Mouse (Mus musculus) MEL (cell line): ENCODE data around the gene Tmem107. TPM values are rescaled to one million over a fixed set of nuclear protein-coding genes. Genes with fewer than 3 reads are reported as not detected.

Experiments
- DNase-seq: peaks from one replicate; pipeline ENCODE4 v3.0.0; 2011; ENCODE audit warnings: low read depth, low spot score
- H3K27ac ChIP-seq: 2 replicates; pipeline ENCODE4 v1.5.1; 2012; ENCODE audit warnings: low read depth, mild to moderate bottlenecking, control low read depth, low read length, moderate library complexity; ENCODE audit not compliant: control insufficient read depth
- H3K27me3 ChIP-seq, 2 experiments: fragments of 150-350 bp in 1 of 2; sonication (generic) in 1 of 2; 2 replicates each; pipeline ENCODE4 v1.6.1; 2012; ENCODE audit warnings: low read length in 2 of 2, mild to moderate bottlenecking in 2 of 2, improper control_type of control experiment in 1 of 2, moderate library complexity in 1 of 2; ENCODE audit not compliant: insufficient read depth in 2 of 2, control insufficient read depth in 1 of 2
- H3K36me3 ChIP-seq, 2 experiments: 2 replicates each; pipeline ENCODE4 v1.6.1; 2012 to 2014; ENCODE audit warnings: low read length in 2 of 2, improper control_type of control experiment in 1 of 2, inconsistent platforms in 1 of 2, mild to moderate bottlenecking in 1 of 2; ENCODE audit not compliant: insufficient read depth in 2 of 2, control insufficient read depth in 1 of 2
- H3K4me1 ChIP-seq, 2 experiments: fragments of 150-350 bp in 1 of 2; sonication (generic) in 1 of 2; 2 replicates each; pipeline ENCODE4 v1.6.1; 2012; ENCODE audit warnings: low read length in 2 of 2, improper control_type of control experiment in 1 of 2, mild to moderate bottlenecking in 1 of 2; ENCODE audit not compliant: insufficient read depth in 2 of 2, control insufficient read depth in 1 of 2
- H3K4me3 ChIP-seq, 2 experiments: fragments of 150-350 bp in 1 of 2; sonication (generic) in 1 of 2; 2 replicates each; pipeline ENCODE4 v1.5.1; 2012; ENCODE audit warnings: low read depth in 2 of 2, low read length in 2 of 2, mild to moderate bottlenecking in 2 of 2, moderate library complexity in 2 of 2, control low read depth in 1 of 2, improper control_type of control experiment in 1 of 2; ENCODE audit not compliant: control insufficient read depth in 1 of 2, insufficient read depth in 1 of 2
- H3K79me2 ChIP-seq: 2 replicates; pipeline ENCODE4 v1.6.1; 2012; ENCODE audit warnings: mild to moderate bottlenecking, low read length, moderate library complexity; ENCODE audit not compliant: control insufficient read depth, poor library complexity, insufficient read depth
- H3K9ac ChIP-seq: 2 replicates; pipeline ENCODE4 v1.6.1; 2012; ENCODE audit warnings: low read depth, mild to moderate bottlenecking, control low read depth, low read length, moderate library complexity; ENCODE audit not compliant: control insufficient read depth, poor library complexity, severe bottlenecking
- H3K9me3 ChIP-seq: fragments of 150-350 bp; sonication (generic); replicated peaks from 2 replicates; pipeline ENCODE4 v1.6.1; 2012; ENCODE audit warnings: mild to moderate bottlenecking, low read length, improper control_type of control experiment, moderate library complexity; ENCODE audit not compliant: insufficient read depth
- ETS1 ChIP-seq: IDR thresholded peaks from 2 replicates; pipeline ENCODE4 v1.6.1; 2012; ENCODE audit warnings: low read depth, mild to moderate bottlenecking, inconsistent platforms, low read length, improper control_type of control experiment, moderate library complexity
- GATA1 ChIP-seq: IDR thresholded peaks from 2 replicates; pipeline ENCODE4 v1.6.1; 2011; ENCODE audit warnings: low read depth, low read length, improper control_type of control experiment
- KAT2A ChIP-seq: conservative IDR thresholded peaks from 2 replicates; pipeline ENCODE4 v1.6.1; 2012; ENCODE audit warnings: low read depth, low read length, improper control_type of control experiment, inconsistent platforms
- MAFK ChIP-seq: IDR thresholded peaks from 2 replicates; pipeline ENCODE4 v1.6.1; 2011; ENCODE audit warnings: low read depth, mild to moderate bottlenecking, low read length, improper control_type of control experiment, borderline replicate concordance
- MAZ ChIP-seq: IDR thresholded peaks from 2 replicates; pipeline ENCODE4 v1.6.1; 2012; ENCODE audit warnings: low read depth, mild to moderate bottlenecking, inconsistent platforms, low read length, improper control_type of control experiment
- MXI1 ChIP-seq: IDR thresholded peaks from 2 replicates; pipeline ENCODE4 v1.6.1; 2011; ENCODE audit warnings: mild to moderate bottlenecking, low read depth, low read length, improper control_type of control experiment
- MYB ChIP-seq: IDR thresholded peaks from 2 replicates; pipeline ENCODE4 v1.6.1; 2011; ENCODE audit warnings: mild to moderate bottlenecking, low read depth, low read length, improper control_type of control experiment
- MYC ChIP-seq: IDR thresholded peaks from 2 replicates; pipeline ENCODE4 v1.6.1; 2011; ENCODE audit warnings: low read depth, mild to moderate bottlenecking, low read length, improper control_type of control experiment, moderate library complexity
- NRF1 ChIP-seq: IDR thresholded peaks from 2 replicates; pipeline ENCODE4 v1.6.1; 2014; ENCODE audit warnings: low read depth, mild to moderate bottlenecking, inconsistent platforms, low read length, improper control_type of control experiment, moderate library complexity; ENCODE audit not compliant: poor library complexity, insufficient read depth, severe bottlenecking
- RAD21 ChIP-seq: IDR thresholded peaks from 2 replicates; pipeline ENCODE4 v1.6.1; 2011; ENCODE audit warnings: mild to moderate bottlenecking, low read depth, low read length, improper control_type of control experiment
- RCOR1 ChIP-seq: IDR thresholded peaks from 2 replicates; pipeline ENCODE4 v1.6.1; 2012; ENCODE audit warnings: low read depth, mild to moderate bottlenecking, inconsistent platforms, low read length, improper control_type of control experiment
- SIN3A ChIP-seq: IDR thresholded peaks from 2 replicates; pipeline ENCODE4 v1.6.1; 2012; ENCODE audit warnings: low read length, improper control_type of control experiment, inconsistent platforms
- TBP ChIP-seq: IDR thresholded peaks from 2 replicates; pipeline ENCODE4 v1.8.0; 2011; ENCODE audit warnings: low read depth, low read length, improper control_type of control experiment
- TCF12 ChIP-seq: IDR thresholded peaks from 2 replicates; pipeline ENCODE4 v1.6.1; 2014; ENCODE audit warnings: low read depth, mild to moderate bottlenecking, inconsistent platforms, low read length, improper control_type of control experiment, moderate library complexity
- UBTF ChIP-seq: IDR thresholded peaks from 2 replicates; pipeline ENCODE4 v1.6.1; 2012; ENCODE audit warnings: low read depth, mild to moderate bottlenecking, inconsistent platforms, low read length, improper control_type of control experiment, moderate library complexity, borderline replicate concordance; ENCODE audit not compliant: insufficient read depth
- USF2 ChIP-seq, 2 experiments: IDR thresholded peaks; 2 replicates each; pipeline ENCODE4 v1.6.1; 2011 to 2012; ENCODE audit warnings: improper control_type of control experiment in 2 of 2, low read length in 2 of 2, borderline replicate concordance in 1 of 2, inconsistent platforms in 1 of 2, low read depth in 1 of 2, mild to moderate bottlenecking in 1 of 2; ENCODE audit not compliant: insufficient read depth in 1 of 2
- ZC3H11A ChIP-seq: IDR thresholded peaks from 2 replicates; pipeline ENCODE4 v1.6.1; 2012; ENCODE audit warnings: low read depth, mild to moderate bottlenecking, inconsistent platforms, low read length, improper control_type of control experiment
- polyA plus RNA-seq, 2 experiments: library from polyadenylated mRNA; stranded (reverse) in 1 of 2; unstranded in 1 of 2; fragments of >175 nt in 1 of 2; fragments of >200 nt in 1 of 2; gene quantifications; 2 replicates each; pipeline versions ENCODE4 v1.2.1 to v1.2.4; 2012; ENCODE audit warnings: low replicate concordance in 2 of 2, low read depth in 1 of 2; ENCODE audit not compliant: insufficient read length in 2 of 2, insufficient read depth in 1 of 2, missing spikeins in 1 of 2
- total RNA-seq: library from RNA; depleted of rRNA; stranded (reverse); fragments of 300-350 nt; gene quantifications from 2 replicates; pipeline ENCODE4 v1.2.3, GENCODE M21; 2012

Gene Tmem107
- total and polyA plus RNA-seq, 3 experiments: 47.0 to 79.5 TPM; not detected in 1

- no peak for TF ChIP-seq MXI1
- TF ChIP-seq USF2 (IDR thresholded peaks at IDR 0.05; ENCODE audit: borderline replicate concordance in 1 of 2, insufficient read depth in 1 of 2, low read depth in 1 of 2, low read length in 2 of 2): no peak
- TF ChIP-seq MAZ: no peak
- TF ChIP-seq GATA1: no peak
- no peak for TF ChIP-seq NRF1
- TF ChIP-seq KAT2A: no peak
- no peak for TF ChIP-seq RCOR1
- no peak for TF ChIP-seq TCF12
- no peak for TF ChIP-seq ETS1
- TF ChIP-seq RAD21: no peak
- no peak for TF ChIP-seq SIN3A
- no peak for TF ChIP-seq MAFK
- no peak for TF ChIP-seq ZC3H11A
- TF ChIP-seq MYC: no peak
- peaks cover 0 to 2% of the 10 kb centered on the region in 2 experiments; a peak in 1 of 4 replicates for H3K4me1 ChIP-seq
Observed at GRCm38 (mm10) chr11:69051771-69052170, 18.8 kb upstream of the Tmem107 start.

DNA sequence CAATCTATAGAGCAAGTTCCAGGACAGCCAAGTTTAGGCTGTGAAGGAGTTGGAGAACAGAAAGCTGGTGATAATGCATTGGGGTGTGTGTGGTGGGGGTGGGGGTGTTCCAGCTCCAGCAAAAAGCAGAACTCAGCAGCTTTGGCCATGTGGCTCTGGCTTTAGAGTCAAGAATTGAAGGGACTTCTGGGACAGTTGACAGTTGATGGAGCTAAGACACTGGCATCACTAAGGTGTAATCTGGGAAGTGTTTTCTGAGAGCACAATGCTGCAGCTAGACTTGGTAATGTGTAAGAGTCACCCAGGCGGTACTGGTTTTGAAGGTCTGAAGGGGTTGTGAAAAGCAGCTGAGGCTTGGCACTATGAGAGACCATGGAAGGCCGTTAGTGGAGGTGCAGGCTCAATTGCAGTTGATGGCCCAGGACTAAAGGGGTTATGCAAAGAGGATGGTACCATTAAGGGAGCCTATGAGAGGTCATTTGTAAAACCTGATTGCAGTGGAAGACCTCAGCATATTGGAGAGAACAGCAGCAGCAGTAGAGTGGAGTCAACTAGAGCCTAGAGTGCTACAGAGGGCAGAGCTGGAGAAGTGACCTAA lies 17.7 kb upstream of the Tmem107 start:
- TF ChIP-seq UBTF (no peak), SIN3A (no peak), TBP (no peak), RCOR1 (no peak), MYC (no peak), NRF1 (no peak), ZC3H11A (no peak), MYB (no peak), TCF12 (no peak)
- TF ChIP-seq, all 39 proteins: peak for 0
- Histone ChIP-seq H3K79me2 (peaks cover 14% of the 10 kb centered on the region), H3K27ac (no peak overlapping the region), H3K27me3 (no peaks in the 10 kb centered on the region), H3K9ac (no peak overlapping the region), H3K9me3 (no peaks in the 10 kb centered on the region), H3K36me3 (peaks cover 3 to 19% of the 10 kb centered on the region in 2 experiments; a peak in 3 of 4 replicates), H3K4me3 (no peak overlapping the region), H3K4me1 (no peaks in the 10 kb centered on the region)
- DNase-seq: no peak

More at GRCm38 (mm10) chr11:69051771-69052170, 18.8 kb upstream of the Tmem107 start:
- H3K36me3 ChIP-seq: peaks cover 4 to 19% of the 10 kb centered on the region in 2 experiments; a peak in 3 of 4 replicates
- H3K27me3 ChIP-seq: no peaks in the 10 kb centered on the region
- DNase-seq: no peak
- H3K27ac ChIP-seq: no peak overlapping the region
- no peaks in the 10 kb centered on the region for H3K9me3 ChIP-seq
- H3K79me2 ChIP-seq: peaks cover 24% of the 10 kb centered on the region
- no peak overlapping the region for H3K4me3 ChIP-seq
- no peak overlapping the region for H3K9ac ChIP-seq
